Mouse (Mus musculus): ENCODE measurements at regions not wholly inside any gene's neighbourhood (a gene's known extent, or its start where the extent isn't known, plus 50 kb on each side); places are given as distances from the start of the nearest gene placed in this dataset.

DNA sequence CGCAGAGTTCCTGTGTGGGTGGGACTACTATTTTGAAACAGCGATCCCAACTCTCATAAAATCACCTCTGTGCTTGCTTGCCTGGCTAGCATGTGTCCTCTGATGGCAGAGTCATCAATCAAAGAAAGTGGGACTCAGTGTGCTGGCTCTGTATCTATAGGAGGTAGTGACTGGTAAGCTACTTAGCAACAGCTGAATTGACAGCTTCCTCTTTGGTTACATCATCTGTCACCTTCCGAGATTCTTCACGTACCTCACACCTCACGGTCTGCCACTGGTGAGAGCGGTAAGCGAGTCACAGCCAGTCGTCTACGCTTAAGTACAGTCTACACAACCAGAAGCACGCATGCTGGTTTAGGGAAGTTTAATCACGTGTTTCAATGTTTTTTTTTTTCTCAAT lies 159.5 kb downstream of the Gm11077 start:
- TF ChIP-seq CTCF (IDR thresholded peaks at IDR 0.05; ENCODE audit: low read depth, low read length), result no peak
- no peak for TF ChIP-seq POLR2A (IDR thresholded peaks at IDR 0.05; ENCODE audit: borderline replicate concordance, low read depth, low read length)
